Mouse (Mus musculus) myocyte (in vitro differentiated cells): ENCODE measurements at regions not wholly inside any gene's neighbourhood (a gene's known extent, or its start where the extent isn't known, plus 50 kb on each side); places are given as distances from the start of the nearest gene placed in this dataset.

Experiments
- CEBPB ChIP-seq: IDR thresholded peaks from 2 replicates; pipeline ENCODE4 v1.6.1; 2011; ENCODE audit warnings: mild to moderate bottlenecking, moderate library complexity; ENCODE audit not compliant: poor library complexity, insufficient read depth, severe bottlenecking
- E2F4 ChIP-seq: IDR thresholded peaks from one replicate; pipeline ENCODE4 v1.6.1; 2011; ENCODE audit warnings: mild to moderate bottlenecking, control low read depth, moderate library complexity; ENCODE audit not compliant: insufficient read depth
- MAX ChIP-seq: IDR thresholded peaks from one replicate; pipeline ENCODE4 v1.6.1; 2011; ENCODE audit warnings: low read depth, mild to moderate bottlenecking, control low read depth
- POLR2A ChIP-seq: IDR thresholded peaks from one replicate; pipeline ENCODE4 v1.6.1; 2011; ENCODE audit warnings: low read depth, mild to moderate bottlenecking, control low read depth, moderate library complexity; ENCODE audit not compliant: insufficient read length
- REST ChIP-seq: IDR thresholded peaks from one replicate; pipeline ENCODE4 v1.6.1; 2011; ENCODE audit warnings: mild to moderate bottlenecking, control low read depth, moderate library complexity; ENCODE audit not compliant: insufficient read depth, insufficient read length
- SRF ChIP-seq: IDR thresholded peaks from one replicate; pipeline ENCODE4 v1.6.1; 2011; ENCODE audit warnings: low read depth; ENCODE audit not compliant: control insufficient read depth, insufficient read length
- TCF12 ChIP-seq: IDR thresholded peaks from one replicate; pipeline ENCODE4 v1.6.1; 2011; ENCODE audit warnings: mild to moderate bottlenecking, control low read depth; ENCODE audit not compliant: poor library complexity, insufficient read depth, severe bottlenecking
- USF1 ChIP-seq: IDR thresholded peaks from one replicate; pipeline ENCODE4 v1.6.1; 2011; ENCODE audit warnings: low read depth, mild to moderate bottlenecking, control low read depth, moderate library complexity

DNA sequence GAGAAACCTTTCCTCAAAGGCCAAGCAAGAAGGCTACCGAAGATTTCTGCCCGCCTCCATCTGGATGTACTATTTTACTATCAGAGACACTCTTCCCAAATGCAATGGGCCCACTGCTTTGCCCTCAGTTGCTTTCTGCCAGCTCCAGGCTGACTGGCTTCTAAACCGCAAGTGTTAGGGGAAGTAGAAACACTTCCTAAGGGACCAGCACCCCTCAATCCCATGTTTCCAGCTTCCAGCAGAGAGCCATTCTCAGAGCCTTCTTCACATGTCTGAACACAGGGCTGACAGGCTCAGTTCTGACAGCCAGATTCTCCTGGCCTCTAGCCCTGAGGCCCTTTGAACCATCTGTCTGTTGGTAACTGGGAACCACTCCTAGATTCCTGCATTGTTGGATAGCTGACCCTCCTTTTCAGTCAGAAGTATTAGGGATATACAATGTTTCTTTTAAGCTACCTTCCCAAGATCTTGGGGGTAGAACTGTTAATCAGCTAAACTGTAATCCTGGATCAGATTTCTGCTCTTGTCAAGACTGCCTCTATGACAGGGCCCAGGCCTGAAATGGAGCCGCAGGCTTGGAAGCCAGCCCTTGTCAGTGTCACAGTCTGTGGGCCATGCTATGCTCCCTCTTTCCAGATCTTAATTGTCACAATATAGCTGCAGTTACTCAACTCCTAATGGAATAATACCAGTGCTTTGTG, 355.8 kb downstream of the 1700129C05Rik start:
- TF ChIP-seq MAX (no peak), POLR2A (no peak), USF1 (no peak), CEBPB (no peak), TCF12 (no peak), REST (no peak), E2F4 (no peak), SRF (no peak)
